Mouse (Mus musculus) adrenal gland, postnatal 4 days (tissue): ENCODE data around the gene Scn3a. TPM values are rescaled to one million over a fixed set of nuclear protein-coding genes. Genes with fewer than 3 reads are reported as not detected.

Experiments used
- DNase-seq, 2 experiments: peaks; one replicate each; pipeline ENCODE4 v3.0.0; 2021 to 2022; ENCODE audit warnings: low spot score in 2 of 2, mixed read lengths in 2 of 2
- long read RNA-seq, 2 experiments: library from polyadenylated mRNA; stranded (forward); transcript quantifications; one replicate each; pipeline ENCODE4 v2.0.0; 2021
- total RNA-seq, 2 experiments: library from RNA; stranded (reverse); gene quantifications; 2 replicates each; pipeline ENCODE4 v1.2.3; 2021

Gene Scn3a
- 10 to 100 TPM in 1 of 2 experiments, 1 to 10 TPM in 1; 8.2 to 11.9 TPM for total RNA-seq
- long read RNA-seq, experiment 1 = 0 reads
- long read RNA-seq, experiment 2, partial matches to known transcripts = 1 of 4 reads
- long read RNA-seq, experiment 2, other reads (novel, unspliced or antisense) = 3 of 4 reads

DNA sequence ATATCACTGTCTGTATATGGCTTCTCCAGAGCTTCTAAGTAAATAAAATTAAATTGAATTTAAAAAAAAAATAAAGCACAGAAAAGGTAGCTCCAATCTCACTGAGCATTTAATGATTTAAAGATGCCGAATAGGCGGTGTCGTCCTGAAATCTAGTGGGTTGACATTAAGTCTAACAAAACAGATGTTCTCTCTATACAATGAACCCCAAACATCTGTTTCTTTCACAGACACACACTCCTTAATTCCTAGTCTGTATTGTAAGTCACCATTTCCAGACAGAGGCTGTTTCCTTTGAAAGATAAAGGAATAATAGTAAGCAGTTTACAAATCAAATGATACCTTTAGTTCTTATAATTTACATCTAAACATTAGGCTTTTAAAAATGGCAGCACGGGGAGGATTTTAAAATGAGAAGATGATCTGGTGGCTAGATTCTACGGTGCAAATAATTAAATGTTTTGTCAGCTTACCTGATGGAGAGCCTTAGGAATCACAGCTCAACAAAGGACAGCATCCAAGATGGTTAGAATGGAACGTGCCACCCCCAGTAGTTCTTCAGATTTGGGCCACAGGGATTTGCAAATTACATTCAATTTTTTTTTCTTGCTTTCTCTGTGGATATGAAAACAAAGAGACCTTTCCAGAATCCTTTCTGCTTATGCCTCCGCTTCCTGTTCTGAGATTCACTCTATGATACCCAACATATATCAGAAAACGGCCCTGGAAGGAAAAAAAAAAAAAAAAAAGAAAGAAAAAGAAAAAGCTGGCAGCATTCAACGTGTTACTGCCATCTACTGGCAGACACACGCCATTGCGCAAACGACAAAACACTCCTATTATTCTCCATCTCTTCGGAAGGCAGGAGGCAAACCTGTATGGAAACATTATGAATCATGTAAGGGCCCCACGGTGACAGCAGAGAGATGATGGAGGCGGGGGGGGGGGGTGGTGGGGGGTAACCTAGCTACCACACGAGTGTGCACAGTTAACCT is at the start of gene Scn3a:
Gene Scn3a, minus strand, starts transcription at position 835 of the 995 bp plus-strand sequence.
- DNase-seq = no peak

DNA sequence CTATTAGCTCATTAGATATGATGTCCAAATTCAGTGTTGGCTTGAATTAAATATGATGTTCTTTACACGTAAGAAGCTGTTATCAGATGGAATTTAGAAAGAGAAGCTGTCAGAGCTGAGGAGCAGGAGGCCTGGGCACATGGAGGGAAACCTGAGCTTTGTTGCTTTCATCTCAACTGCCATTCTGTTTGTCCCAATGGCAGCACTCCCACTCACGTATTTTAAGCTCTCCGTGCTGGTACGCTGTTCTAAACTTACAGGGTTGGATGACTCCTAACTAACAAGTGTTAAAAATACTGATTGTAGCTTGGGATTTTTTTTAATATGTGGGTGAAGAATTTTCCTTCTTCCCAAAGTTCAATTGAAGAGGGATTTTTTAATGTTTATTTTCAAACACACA is 44.5 kb upstream of the Scn3a start:
- no peak for DNase-seq

DNA sequence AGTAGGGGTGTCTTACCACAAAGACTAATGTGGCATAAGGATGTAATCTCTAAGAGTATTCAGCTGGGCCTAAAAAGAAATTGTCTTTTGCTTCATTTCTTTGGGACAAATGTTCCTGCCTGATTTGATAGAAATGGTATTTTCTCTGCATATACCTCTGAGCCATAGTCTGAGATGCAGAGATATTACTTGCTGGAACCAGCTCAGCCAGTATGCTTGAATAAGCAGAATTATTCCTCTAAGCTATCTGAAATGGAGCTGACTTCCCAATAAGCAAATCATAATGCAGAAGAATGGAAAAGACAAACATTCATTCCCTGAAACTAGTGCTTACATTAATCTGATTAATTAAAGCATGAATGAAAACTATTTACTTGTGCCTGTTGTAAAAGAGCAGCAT is 40.4 kb upstream of the Scn3a start:
- DNase-seq = no peak

DNA sequence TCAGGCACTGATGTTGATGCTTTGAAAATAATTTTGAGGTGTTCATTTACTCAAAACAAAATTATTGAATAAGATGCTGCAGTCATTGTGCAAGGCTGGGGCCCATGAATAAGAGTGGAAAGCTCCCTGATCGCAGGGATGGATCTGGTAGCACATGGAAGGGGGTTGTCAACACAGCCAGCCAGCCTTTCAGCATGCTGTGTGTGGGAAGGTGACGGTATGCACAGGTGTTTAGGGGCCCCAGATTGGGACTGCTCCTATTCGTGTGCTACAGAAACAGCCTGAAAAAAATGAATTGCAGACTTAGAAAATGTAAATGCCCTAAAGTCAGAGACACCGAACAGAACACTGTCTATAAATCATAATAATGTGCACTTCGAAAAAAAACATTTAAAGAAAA is 20.3 kb upstream of the Scn3a start:
- no peak for DNase-seq

DNA sequence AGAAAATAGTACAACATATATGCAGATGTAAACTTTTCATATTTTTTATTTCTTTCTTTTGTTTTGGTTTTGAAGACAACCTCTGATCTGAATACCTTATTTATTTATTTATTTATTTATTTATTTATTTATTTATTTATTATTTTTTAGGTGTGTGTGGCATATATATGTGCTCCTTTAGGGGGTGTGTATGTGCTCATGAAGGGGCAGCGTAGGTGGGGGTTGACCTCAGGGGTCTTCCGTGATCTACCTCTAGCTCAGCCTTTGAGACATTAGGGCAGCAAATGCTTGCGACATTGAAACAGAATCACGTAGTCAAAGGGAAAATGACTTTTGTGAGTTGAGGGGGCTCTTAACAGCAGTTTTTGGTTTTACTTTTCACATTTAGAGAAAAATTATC is 498 bp upstream of the Scn3a start:
- no peak for DNase-seq

DNA sequence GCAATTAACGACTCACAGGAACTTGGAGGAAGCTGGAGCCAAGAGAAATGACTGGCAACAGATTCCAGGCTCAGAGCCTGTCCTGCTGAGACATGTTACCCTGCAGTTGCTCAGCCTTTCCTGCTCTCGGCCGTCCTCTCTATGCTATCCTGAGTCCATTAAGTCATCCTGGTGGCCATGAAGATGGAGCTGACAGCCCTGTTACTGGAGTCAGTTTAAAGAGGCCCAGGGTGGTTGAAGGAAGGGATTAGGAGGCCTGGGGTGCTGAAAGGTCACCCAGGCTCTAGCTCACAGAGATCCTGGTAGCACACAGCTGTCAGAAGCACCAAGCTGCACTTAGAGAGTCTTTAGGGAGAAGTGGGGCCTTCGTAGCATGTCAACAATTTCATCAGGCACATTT is 3.5 kb downstream of the Scn3a start:
- no peak for DNase-seq

DNA sequence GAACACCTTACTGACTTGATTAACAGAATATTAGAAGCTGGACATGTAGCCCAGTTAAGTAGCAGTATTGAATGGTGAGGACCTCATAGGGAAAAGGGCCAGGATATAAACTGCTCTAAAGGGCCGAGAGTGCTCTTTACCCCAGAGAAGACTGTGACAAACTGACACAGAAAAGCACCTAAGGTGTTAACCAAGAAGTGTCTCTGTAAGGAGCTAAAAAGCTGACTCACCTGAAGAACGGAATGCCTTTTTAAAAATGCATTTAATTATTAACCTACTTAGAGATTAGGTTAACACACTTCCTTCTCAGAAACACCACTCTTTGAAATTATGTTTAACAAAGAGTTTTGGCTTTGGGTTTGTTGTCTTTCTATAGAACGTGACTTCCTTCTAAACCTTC is 9.7 kb downstream of the Scn3a start:
- no peak for DNase-seq

DNA sequence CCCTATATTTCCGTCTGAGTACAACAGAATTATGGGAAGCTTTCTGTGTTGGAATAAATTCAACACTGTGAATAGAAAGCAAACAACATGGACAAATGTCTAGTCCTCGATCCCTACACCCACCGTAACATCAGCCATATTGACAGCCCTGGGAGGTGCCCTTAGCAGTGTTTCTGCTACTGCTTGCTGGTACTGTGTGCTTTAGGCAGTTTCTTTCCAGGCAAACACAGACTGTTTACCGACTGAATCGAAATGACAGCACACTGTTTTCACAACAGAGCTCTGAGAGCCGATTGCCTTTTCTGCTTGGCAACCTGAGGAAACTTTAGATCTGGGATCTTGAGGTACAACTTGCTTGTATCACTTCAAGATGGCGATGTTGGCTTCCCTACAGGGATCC is 12.8 kb downstream of the Scn3a start:
- no peak for DNase-seq

DNA sequence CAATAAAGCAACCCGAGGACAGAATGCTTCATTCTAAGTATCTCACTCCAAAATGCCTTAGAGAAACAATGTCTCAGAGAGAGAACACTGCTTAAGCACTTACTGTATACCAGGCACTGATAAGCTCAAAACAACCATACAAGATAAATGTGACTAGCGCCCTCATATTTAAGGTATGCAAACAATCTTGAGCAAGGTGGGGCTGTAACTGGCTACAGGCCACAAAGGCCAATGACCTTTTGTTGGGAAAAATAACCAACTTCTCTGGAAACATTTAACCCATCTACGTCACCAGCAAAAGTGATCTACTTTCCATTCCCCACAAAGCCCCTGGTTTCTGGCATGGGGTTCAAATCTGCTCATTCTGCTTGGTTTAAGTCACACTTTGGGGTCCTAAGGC is 14.0 kb downstream of the Scn3a start:
- DNase-seq = no peak

DNA sequence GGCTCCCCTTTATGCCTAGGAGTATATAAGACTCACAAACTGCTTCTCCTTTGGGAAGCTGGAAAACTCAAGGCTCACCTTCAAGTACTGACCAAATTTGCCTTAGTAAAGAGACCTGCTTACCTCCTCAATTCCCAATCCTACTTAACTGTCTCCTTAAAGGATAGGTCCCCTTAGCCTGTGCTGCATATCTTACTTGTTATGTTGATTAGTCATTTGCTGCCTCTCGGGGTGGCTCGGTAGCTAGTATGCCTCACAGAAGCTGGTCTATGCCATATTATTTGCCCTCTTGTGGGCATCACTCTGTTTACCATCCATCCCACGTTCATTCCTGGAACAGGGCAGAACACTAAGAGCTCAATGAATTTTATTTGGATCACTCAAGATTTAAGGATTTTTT is 14.7 kb downstream of the Scn3a start:
- no peak for DNase-seq

DNA sequence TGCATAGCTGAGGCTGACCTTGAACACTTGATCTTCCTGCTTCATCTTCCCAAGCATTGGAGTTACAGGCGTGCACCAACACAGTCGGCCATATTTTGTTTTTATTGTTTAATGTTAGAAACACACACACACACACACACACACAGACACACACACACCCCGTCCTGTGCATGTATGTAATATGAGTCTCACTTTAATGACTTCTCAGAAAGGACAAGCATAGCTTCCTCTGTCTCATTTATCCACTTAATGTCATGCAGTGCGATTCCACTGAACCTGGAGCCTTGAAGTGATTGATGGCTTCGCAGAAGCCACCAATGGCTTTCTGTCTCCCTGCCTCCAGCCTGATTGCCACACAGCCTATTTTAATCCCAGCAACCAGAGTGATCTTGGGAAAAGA is 15.2 kb downstream of the Scn3a start:
- no peak for DNase-seq

DNA sequence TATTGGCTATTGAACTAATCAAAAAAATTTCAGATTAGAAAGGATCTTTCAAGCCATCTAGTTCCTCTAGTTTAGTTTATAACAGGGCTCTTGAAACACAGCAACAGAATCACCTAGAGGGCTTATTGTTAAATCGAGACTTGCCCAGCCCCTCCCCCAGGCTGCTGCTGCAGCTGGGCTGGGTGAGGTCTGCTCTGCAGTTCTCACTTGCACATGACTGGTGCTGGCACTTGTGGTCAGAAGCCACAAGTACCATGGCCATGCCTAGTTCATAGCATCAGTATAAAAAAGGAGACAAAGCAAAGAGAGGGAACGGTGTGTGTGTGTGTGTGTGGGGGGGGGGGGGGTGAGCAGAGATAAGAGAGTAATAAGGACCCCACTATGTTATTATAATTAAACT is 15.7 kb downstream of the Scn3a start:
- DNase-seq = no peak

DNA sequence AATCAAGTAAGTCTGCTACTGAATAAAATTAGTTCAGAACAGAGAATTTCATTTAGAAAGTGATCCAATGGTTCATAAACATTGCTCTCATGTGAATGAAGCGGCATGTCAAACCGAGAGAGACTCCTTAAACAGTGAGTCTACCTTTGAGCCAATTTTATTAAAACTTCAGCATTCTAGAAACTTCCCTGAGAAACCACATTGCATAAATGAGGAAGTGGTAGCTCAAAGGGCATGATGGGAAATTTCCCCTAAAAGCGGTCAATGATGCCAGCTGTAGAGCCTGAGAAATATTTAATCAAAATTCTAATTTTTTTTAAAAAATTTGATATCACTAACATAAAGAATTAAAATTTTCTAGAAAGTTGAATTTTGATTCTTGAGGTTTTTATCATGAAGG is 16.9 kb downstream of the Scn3a start:
- no peak for DNase-seq

DNA sequence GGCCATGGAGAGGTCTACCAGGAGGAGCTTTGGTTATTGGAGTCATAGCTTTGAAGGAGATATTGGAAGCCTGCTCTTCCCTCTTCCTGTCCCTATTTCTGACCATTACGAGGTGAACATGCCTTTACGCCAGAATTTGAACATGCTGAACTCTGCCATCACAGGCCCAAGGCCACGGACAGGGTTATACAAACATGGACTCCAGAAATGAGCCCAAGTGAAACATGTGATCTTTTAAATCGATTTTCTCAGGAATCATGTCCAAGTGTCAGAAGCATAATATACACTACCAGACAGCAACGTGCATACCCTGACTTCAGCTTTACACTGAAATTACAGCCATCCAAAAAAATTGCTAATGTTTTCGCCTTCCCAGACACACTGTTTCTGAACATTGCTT is 18.8 kb downstream of the Scn3a start:
- no peak for DNase-seq

DNA sequence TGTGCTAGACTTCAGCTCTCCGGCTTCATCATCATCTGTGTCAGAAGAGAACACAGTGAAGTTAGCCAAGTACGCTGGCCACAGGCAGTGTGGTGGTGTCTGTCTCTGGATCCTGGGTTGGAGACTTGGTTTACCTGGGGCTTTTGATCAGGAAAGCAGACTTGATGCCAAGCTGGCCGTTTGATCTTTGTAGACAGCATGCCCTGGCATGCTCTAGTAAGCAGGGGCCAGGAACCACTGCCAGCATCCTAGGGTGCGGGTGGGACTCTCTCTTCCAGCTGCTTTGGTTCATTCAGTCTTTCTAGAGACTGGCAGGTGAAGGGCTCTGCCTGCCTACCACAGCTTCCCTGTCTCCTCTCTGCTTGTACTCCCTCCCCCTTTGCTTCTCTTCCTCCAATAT is 20.1 kb downstream of the Scn3a start:
- DNase-seq = no peak

DNA sequence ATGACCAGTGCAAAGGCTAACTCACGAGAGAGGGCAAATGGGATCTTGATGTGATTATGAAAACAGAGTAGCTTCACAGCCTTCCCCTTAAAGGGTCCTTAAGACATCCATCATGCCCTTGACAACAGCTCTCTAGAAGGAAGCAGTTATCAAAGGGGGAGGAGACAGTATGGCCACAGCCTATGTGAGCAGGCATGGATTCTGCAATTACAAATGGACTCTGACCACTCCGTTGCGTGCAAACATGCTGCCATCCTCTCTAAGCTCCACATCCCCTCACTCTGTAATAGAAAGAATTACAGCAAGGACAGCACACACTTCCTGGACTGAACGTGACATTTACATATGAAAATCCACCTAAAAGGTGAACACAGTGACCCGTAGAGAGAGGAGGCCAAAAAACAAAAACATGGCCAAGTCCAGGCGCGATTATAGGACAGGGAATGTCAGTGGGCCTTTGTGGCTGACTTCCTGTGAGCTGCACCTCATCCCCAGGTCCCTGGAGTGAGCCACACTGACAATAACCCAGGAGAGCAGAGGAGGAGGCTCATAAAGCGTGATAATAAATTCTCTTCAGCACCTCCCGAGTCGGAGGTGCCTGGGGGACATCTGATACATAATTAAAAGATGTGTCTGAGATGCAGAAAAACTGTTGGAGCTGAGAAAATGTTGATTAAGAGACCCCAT is 24.4 kb downstream of the Scn3a start:
- DNase-seq = no peak

DNA sequence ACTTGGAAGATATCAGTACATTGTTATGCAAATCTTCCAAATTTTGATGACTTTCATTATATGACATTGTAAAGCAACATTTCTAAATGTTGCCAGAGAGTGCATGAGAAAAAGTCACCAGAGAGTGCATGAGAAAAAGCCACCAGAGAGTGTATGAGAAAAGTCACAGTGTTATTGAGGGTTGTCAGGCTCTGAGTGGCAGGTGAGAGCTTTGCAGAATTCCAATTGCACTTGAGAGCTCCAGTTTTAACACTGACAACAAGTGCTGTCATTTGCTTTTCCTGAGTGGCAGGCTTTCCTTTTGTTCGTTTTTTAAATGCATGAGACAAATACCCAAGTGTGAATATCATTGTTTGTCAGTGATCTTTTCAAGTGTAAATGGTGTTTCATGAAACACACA is 25.6 kb downstream of the Scn3a start:
- no peak for DNase-seq

DNA sequence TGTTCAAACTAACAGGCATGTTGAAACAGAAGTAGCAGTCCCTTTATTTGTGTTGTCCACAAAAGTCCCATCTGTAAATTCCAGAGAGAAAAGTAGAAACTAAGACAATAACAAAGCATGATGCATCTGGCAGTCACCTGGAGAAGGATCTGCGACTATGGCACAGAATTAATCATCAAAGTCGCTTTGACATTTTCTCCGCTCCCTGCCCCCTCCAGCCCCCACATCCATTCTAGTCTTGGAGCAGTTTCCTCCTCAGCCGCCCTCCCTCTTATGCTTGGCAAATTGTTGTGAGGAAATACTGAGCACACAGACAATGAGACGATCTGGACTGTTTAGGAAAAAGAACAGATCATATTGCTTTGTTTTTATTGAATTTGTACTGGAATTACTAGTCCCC is 29.0 kb downstream of the Scn3a start:
- DNase-seq = no peak

DNA sequence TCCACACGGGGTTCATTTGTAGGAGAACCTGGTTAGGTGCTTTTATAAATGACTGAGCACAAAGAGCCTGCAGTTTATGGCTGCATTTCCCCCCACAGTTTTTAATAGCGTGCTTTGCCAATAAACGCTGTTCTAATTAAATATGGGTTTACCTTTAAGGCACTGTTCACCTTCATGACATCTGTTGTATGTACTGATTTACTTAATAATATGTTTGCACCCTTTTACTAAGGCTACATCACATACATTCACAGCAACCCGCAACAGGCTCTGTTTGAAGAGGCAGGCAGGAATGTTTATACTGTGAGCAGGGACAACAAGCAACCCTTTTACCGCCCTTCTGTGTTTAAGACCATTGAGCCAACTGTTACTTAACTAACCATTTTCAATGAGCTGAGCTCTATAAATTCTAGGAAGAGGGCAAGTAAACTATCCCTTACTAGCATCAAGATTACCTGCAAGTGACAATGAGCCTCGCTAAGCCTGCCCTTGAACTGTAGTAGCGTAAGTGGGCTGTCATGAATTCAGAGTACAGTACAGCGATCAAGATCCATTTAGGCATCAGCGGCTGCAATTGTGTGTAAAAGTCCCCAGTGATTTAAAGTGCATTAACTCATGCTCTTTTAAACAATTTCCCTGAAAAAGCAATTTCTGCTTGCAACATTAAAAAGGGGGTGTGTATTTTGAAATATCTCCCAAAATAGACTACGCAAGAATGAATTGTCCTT is 35.1 kb downstream of the Scn3a start:
- no peak for DNase-seq

DNA sequence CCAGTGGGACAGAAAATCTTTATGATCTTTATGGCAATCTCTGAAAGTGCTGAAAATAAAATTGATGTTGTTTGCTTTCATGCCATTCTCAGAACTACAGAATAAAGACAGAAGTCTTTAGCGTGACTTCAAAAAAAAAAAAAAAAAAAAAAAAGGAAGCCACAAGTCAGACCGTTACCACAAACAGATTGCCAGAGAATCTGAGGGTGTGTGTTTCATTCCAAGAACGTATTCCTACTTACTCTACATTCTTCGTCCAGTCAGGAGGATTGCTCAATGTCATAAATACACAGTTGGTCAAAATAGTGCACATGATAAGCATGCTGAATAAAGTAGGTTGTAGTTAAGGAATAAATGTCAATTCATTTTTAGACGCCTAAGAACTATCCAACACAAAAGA is 38.3 kb downstream of the Scn3a start:
- no peak for DNase-seq

DNA sequence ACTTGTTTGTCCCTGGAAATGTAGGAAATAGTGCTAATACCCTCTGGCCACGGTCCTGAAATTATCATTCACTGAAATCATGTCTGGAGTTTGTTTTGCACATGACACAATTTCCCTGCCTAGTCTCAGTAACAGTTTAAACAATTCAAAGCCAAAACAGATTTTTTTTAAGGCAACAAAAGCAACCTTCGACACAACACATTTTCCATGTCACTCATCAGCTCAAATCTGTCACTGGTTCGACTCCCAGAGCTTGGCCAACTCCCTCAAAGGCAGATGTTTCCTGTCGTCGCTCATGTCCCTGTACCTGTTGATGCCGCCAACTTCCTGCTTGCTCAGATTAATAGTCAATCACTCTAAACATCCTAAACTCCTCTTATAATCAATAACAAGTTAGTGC is 50.7 kb downstream of the Scn3a start:
- DNase-seq = no peak

DNA sequence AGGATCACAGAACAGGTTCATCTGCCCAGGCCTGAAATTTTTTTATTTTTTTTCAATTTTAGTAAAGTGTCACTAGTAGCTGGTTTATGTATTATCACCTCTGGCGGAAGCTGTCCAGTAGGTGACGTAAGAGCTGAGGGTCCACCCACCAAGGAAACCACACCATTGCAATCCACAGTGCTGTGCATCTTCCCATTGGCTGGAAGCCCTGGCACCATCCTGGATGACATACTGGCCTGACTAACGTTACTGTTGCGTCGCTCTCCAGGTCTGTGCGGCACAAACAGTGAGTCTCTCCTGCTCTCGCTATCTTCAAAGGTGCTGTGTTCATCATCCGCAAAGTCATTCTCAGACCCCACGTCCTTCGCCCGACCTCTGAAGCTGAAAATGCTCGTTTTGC is 59.2 kb downstream of the Scn3a start:
- DNase-seq = no peak
